Mouse (Mus musculus) heart, embryonic 16.5 days (tissue): ENCODE results near the gene Slc25a47. TPM values are rescaled to one million over a fixed set of nuclear protein-coding genes. Genes with fewer than 3 reads are reported as not detected.
"Not testable (repeated sequence)": the region's sequence is repeated elsewhere in the genome, so short reads cannot be mapped to it uniquely, and the experiment has no call there.

Source experiments
- ATAC-seq: fragments of 200-750 bp; cut with Nextera tagmentation; replicated peaks from 2 replicates; pipeline ENCODE4 v1.8.0; 2017; ENCODE audit warnings: moderate number of reproducible peaks; ENCODE audit not compliant: insufficient read depth, low FRiP score; ENCODE audit errors: extremely low read depth
- H3K27ac ChIP-seq: fragments of 300-500 bp; sonication (generic); 2 replicates; pipeline ENCODE4 v1.5.1; 2014; ENCODE audit warnings: mild to moderate bottlenecking, low read length, control low read depth, moderate library complexity
- H3K27me3 ChIP-seq: fragments of 300-500 bp; sonication (generic); 2 replicates; pipeline ENCODE4 v1.6.1; 2014; ENCODE audit warnings: low read length, mixed read lengths; ENCODE audit not compliant: control insufficient read depth, insufficient read depth
- H3K36me3 ChIP-seq: fragments of 300-500 bp; sonication (generic); 2 replicates; pipeline ENCODE4 v1.6.1; 2014; ENCODE audit not compliant: control insufficient read depth, insufficient read depth
- H3K4me1 ChIP-seq: fragments of 300-500 bp; sonication (generic); 2 replicates; pipeline ENCODE4 v1.6.1; 2014; ENCODE audit warnings: low read length, mixed read lengths; ENCODE audit not compliant: control insufficient read depth, insufficient read depth
- H3K4me2 ChIP-seq: fragments of 300-500 bp; sonication (generic); 2 replicates; pipeline ENCODE4 v1.6.1; 2014; ENCODE audit warnings: low read depth, mild to moderate bottlenecking, control low read depth, low read length
- H3K4me3 ChIP-seq: fragments of 300-500 bp; sonication (generic); 2 replicates; pipeline ENCODE4 v1.5.1; 2014; ENCODE audit warnings: mild to moderate bottlenecking, control low read depth, low read length
- H3K9ac ChIP-seq: fragments of 300-500 bp; sonication (generic); 2 replicates; pipeline ENCODE4 v1.6.1; 2014; ENCODE audit warnings: low read length, control low read depth
- H3K9me3 ChIP-seq: fragments of 300-500 bp; sonication (generic); replicated peaks from 2 replicates; pipeline ENCODE4 v1.6.1; 2016; ENCODE audit warnings: low read length; ENCODE audit not compliant: control insufficient read depth
- WGBS: fragments of 180-500 bp; shearing (Covaris S2); extraction: QIAGEN DNeasy Blood & Tissue Kit; methylation state at CpG from one replicate; pipeline ENCODE4 v1.1.7; 2014; 5-methylcytosine and 5-hydroxymethylcytosine counted together
- polyA plus RNA-seq: library from polyadenylated mRNA; unstranded; fragments of >200 nt; fragmentation: Nextera tagmentation; extraction: Ambion mirVana; gene quantifications from 2 replicates; pipeline ENCODE4 v1.2.1, GENCODE M21; 2015

The Slc25a47 gene
- polyA plus RNA-seq, 1 experiment from 2014 or later = 5.8 TPM

GRCm38 (mm10) chr12:108848033-108848432 lies 12.2 kb downstream of the Slc25a47 start:
- H3K27ac ChIP-seq, H3K9ac ChIP-seq, H3K4me1 ChIP-seq, ATAC-seq, H3K9me3 ChIP-seq, H3K4me2 ChIP-seq, H3K27me3 ChIP-seq, H3K4me3 ChIP-seq: not testable (repeated sequence)
- 84% methylated on average over 3 of the region's 3 CpGs for WGBS
- peaks cover 15% of the 10 kb centered on the region for H3K36me3 ChIP-seq

DNA sequence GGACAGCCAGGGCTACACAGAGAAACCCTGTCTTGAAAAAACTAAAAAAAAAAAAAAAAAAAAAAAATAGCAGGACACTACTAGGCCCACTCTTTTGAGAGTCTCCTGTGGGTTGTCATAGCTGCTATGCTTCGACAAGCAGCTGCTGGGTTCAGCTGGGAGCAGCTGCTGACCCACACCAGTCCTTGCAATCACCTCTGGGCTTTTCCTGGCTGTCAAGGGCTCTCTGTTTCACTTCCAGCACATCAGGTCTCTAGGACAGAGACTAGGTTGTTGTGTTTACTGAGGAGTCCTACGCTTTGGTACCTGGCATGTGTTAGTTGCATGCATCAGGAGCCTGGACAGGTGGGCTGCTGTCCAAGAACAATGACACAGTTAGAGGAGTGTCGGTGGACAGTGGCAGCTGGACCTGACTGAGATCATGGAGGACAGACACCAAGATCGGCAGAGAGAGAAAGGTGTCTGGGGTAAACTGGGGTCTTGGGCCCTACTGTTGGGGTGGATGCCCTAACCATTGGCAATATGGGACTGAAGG lies 13.7 kb downstream of the Slc25a47 start:
- Histone ChIP-seq H3K27ac (no peak overlapping the region), H3K4me3 (no peak overlapping the region), H3K4me1 (no peaks in the 10 kb centered on the region), H3K9ac (no peak overlapping the region), H3K4me2 (no peak overlapping the region), H3K36me3 (peaks cover 9% of the 10 kb centered on the region), H3K9me3 (no peaks in the 10 kb centered on the region), H3K27me3 (no peaks in the 10 kb centered on the region)
- no peak for ATAC-seq
- WGBS = 69% methylated on average over 4 of the region's 4 CpGs

GRCm38 (mm10) chr12:108850129-108850528 lies 14.3 kb downstream of the Slc25a47 start:
- no peaks in the 10 kb centered on the region for H3K4me1 ChIP-seq
- H3K9me3 ChIP-seq = no peaks in the 10 kb centered on the region
- no peak overlapping the region for H3K27ac ChIP-seq
- no peak overlapping the region for H3K4me3 ChIP-seq
- ATAC-seq = no peak
- 59% methylated on average over 8 of the region's 8 CpGs for WGBS
- no peak overlapping the region for H3K4me2 ChIP-seq
- H3K36me3 ChIP-seq = peaks cover 6% of the 10 kb centered on the region; the same call in 1 of the 2 replicates
- H3K27me3 ChIP-seq = no peaks in the 10 kb centered on the region
- no peak overlapping the region for H3K9ac ChIP-seq

DNA sequence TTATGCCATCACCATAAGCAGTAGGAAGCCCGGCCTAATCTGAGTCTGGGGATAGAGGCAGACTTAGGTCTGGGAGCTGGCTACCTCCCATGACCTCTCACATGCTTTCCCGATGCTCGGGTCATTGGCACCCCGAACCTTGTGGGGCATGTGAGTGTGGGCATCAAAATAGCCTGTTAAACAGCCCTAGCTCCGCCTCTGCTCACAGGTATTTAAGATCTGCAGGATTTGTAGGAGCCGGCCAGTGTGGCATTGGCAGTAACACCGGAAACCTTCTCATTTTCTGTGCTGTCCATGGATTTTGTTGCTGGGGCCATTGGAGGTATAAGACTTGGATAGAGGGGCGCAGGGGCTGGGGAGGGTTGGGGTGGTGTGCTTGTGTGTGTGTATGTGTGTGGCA lies 15.0 kb downstream of the Slc25a47 start:
- 86% methylated on average over 8 of the region's 8 CpGs for WGBS
- Histone ChIP-seq H3K36me3 (no peaks in the 10 kb centered on the region), H3K4me1 (no peaks in the 10 kb centered on the region), H3K27ac (no peak overlapping the region), H3K9ac (no peak overlapping the region), H3K27me3 (no peaks in the 10 kb centered on the region), H3K4me3 (no peak overlapping the region), H3K4me2 (no peak overlapping the region), H3K9me3 (no peaks in the 10 kb centered on the region)
- no peak for ATAC-seq

DNA sequence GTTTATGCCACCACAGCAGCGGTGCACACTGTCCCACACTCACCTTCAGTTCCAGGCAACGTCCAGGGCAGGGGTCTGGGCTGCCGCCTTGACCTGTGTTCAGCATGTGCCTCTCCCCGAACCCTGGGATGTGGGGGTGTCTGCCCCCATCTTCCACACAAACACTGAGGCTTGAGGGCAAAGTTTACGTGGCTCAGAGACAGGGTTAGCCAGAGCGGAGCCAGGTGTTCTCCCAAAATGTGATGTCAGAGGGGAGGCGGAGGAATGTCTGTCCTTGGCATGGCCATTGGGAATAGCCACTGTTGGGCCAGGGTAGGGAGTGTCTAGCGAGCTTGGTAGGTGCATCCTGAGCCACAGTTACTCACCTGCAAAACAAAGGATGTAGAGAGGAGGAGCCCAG lies 17.0 kb downstream of the Slc25a47 start:
- Histone ChIP-seq H3K4me2 (no peak overlapping the region), H3K9ac (no peak overlapping the region), H3K27ac (no peak overlapping the region), H3K9me3 (no peaks in the 10 kb centered on the region), H3K4me1 (no peaks in the 10 kb centered on the region), H3K27me3 (no peaks in the 10 kb centered on the region), H3K36me3 (no peaks in the 10 kb centered on the region), H3K4me3 (no peak overlapping the region)
- WGBS = 88% methylated on average over 8 of the region's 8 CpGs
- no peak for ATAC-seq

- Histone ChIP-seq H3K27ac (no peak overlapping the region), H3K27me3 (no peaks in the 10 kb centered on the region), H3K4me1 (no peaks in the 10 kb centered on the region), H3K9me3 (no peaks in the 10 kb centered on the region), H3K9ac (no peak overlapping the region), H3K4me2 (no peak overlapping the region), H3K36me3 (no peaks in the 10 kb centered on the region; the same call in 1 of the 2 replicates), H3K4me3 (no peak overlapping the region)
- no peak for ATAC-seq
- 83% methylated on average over 10 of the region's 10 CpGs for WGBS
Observed at GRCm38 (mm10) chr12:108855081-108855480, 19.2 kb downstream of the Slc25a47 start.

DNA sequence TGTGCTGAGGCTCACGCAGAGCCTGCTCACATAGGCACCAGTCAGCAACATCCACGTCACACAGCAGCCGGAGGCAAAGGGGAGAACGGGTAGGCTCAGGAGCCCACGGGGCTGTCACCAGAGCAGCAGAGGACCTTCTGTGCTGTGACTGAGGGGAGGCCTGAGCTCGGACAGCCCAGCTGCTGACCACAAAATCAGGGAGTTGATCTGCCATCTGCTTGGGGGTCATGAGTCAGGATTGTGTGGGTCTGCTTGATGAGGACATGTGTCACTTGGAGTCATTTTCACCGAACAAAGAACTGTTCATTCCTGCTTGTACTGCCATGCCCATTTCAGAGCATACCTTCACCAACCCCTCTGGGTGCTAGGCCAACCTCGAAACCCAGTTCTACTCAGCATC lies 20.3 kb downstream of the Slc25a47 start:
- 89% methylated on average over 8 of the region's 8 CpGs for WGBS
- H3K27ac ChIP-seq = no peak overlapping the region
- H3K4me2 ChIP-seq = no peak overlapping the region
- no peak overlapping the region for H3K9ac ChIP-seq
- H3K36me3 ChIP-seq = peaks cover 7% of the 10 kb centered on the region
- H3K9me3 ChIP-seq = no peaks in the 10 kb centered on the region
- no peaks in the 10 kb centered on the region for H3K4me1 ChIP-seq
- no peaks in the 10 kb centered on the region for H3K27me3 ChIP-seq
- ATAC-seq = no peak
- H3K4me3 ChIP-seq = no peak overlapping the region

DNA sequence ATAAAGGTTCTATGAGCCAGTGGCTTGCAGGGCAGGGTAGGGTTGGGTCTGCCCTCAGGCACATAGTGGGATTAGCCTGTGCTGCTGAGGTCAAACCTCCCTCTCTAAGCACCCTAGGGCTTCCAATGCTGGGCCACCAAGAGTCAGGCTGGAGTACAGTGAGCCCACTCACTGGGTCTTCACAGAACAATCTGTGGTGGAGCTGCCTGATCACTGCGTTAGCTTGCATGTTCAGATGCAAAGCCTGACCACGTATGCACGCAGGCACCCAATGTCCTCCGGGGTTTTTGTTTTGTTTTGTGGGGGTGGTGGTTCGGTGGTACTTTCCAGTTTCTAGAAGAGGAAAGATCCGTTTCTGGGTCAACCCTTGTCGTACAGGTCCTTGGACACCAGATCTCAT lies 21.3 kb downstream of the Slc25a47 start:
- no peak overlapping the region for H3K4me2 ChIP-seq
- peaks cover 12% of the 10 kb centered on the region for H3K36me3 ChIP-seq
- no peaks in the 10 kb centered on the region for H3K9me3 ChIP-seq
- H3K27ac ChIP-seq = no peak overlapping the region
- 90% methylated on average over 7 of the region's 7 CpGs for WGBS
- H3K4me1 ChIP-seq = no peaks in the 10 kb centered on the region
- no peak overlapping the region for H3K9ac ChIP-seq
- no peaks in the 10 kb centered on the region for H3K27me3 ChIP-seq
- no peak overlapping the region for H3K4me3 ChIP-seq
- ATAC-seq = no peak

- Histone ChIP-seq H3K4me1 (no peaks in the 10 kb centered on the region), H3K27ac (no peak overlapping the region), H3K27me3 (no peaks in the 10 kb centered on the region), H3K4me3 (no peak overlapping the region), H3K9ac (no peak overlapping the region), H3K9me3 (no peaks in the 10 kb centered on the region), H3K4me2 (no peak overlapping the region), H3K36me3 (peaks cover 18% of the 10 kb centered on the region)
- 68% methylated on average over 7 of the region's 7 CpGs for WGBS
- ATAC-seq = no peak
Observed at GRCm38 (mm10) chr12:108857589-108858184, 21.8 kb downstream of the Slc25a47 start.
